Mouse (Mus musculus): ENCODE data around the gene Taf9b. TPM values are rescaled to one million over a fixed set of nuclear protein-coding genes. Genes with fewer than 3 reads are reported as not detected.

Gene Taf9b
- polyA plus RNA-seq, 1 experiment from 2014 or later, result 6.5 TPM

- H3K27ac ChIP-seq, result peak within 1 kb of the TSS; percentile 94
- peaks cover 13% of the 10 kb centered on the region for H3K4me1 ChIP-seq (replicated peaks)
- peak within 1 kb of the TSS; percentile 67 for H3K9ac ChIP-seq (replicated peaks)
- ATAC-seq (ENCODE audit: insufficient number of reproducible peaks, insufficient read depth, low FRiP score, low TSS enrichment, low read depth), result peak; percentile 97
- peak within 1 kb of the TSS; percentile 55 for H3K4me3 ChIP-seq (replicated peaks)
- peaks cover 8% of the 10 kb centered on the region; the same call in 1 of the 2 replicates for H3K27me3 ChIP-seq
- peaks cover 2% of the 10 kb centered on the region; the same call in 1 of the 2 replicates for H3K36me3 ChIP-seq
- H3K9me3 ChIP-seq, result no peaks in the 10 kb centered on the region
- WGBS, result 15% methylated on average over 51 of the region's 55 CpGs
- peak within 1 kb of the TSS; percentile 63 for H3K4me2 ChIP-seq
Observed at GRCm38 (mm10) chrX:106186713-106187649, 34.0 kb downstream of the Taf9b start, which contains the start of gene Pgk1. TSS of gene Pgk1 (plus strand) at chrX:106187100.

GRCm38 (mm10) chrX:106185706-106186105 lies 35.3 kb downstream of the Taf9b start:
- H3K36me3 ChIP-seq, result no peaks in the 10 kb centered on the region
- H3K4me1 ChIP-seq (replicated peaks), result peaks cover 13% of the 10 kb centered on the region
- peak; percentile 61 for ATAC-seq (ENCODE audit: insufficient number of reproducible peaks, insufficient read depth, low FRiP score, low TSS enrichment, low read depth)
- H3K4me2 ChIP-seq, result peak overlapping the region; percentile 37; the same call in 1 of the 2 replicates
- H3K27ac ChIP-seq, result peak overlapping the region; percentile 94
- WGBS, result 24% methylated on average over 5 of the region's 5 CpGs
- H3K9ac ChIP-seq (replicated peaks), result no peak overlapping the region
- no peaks in the 10 kb centered on the region for H3K9me3 ChIP-seq
- H3K27me3 ChIP-seq, result peaks cover 8% of the 10 kb centered on the region; the same call in 1 of the 2 replicates
- no peak overlapping the region for H3K4me3 ChIP-seq (replicated peaks)

GRCm38 (mm10) chrX:106184279-106184678 lies 36.7 kb downstream of the Taf9b start:
- Histone ChIP-seq H3K4me2 (no peak overlapping the region), H3K4me1 (replicated peaks) (peaks cover 13% of the 10 kb centered on the region), H3K27ac (no peak overlapping the region), H3K36me3 (no peaks in the 10 kb centered on the region), H3K4me3 (replicated peaks) (no peak overlapping the region), H3K9me3 (no peaks in the 10 kb centered on the region), H3K9ac (replicated peaks) (no peak overlapping the region), H3K27me3 (peaks cover 8% of the 10 kb centered on the region; the same call in 1 of the 2 replicates)
- 50% methylated on average over 4 of the region's 4 CpGs for WGBS
- ATAC-seq (ENCODE audit: insufficient number of reproducible peaks, insufficient read depth, low FRiP score, low TSS enrichment, low read depth), result no peak

- Histone ChIP-seq H3K4me2 (no peak overlapping the region), H3K9ac (replicated peaks) (no peak overlapping the region), H3K9me3 (no peaks in the 10 kb centered on the region), H3K4me3 (replicated peaks) (no peak overlapping the region), H3K4me1 (replicated peaks) (no peaks in the 10 kb centered on the region), H3K27me3 (no peaks in the 10 kb centered on the region), H3K27ac (no peak overlapping the region), H3K36me3 (no peaks in the 10 kb centered on the region)
- 58% methylated on average over 9 of the region's 9 CpGs for WGBS
- no peak for ATAC-seq (ENCODE audit: insufficient number of reproducible peaks, insufficient read depth, low FRiP score, low TSS enrichment, low read depth)
Observed at GRCm38 (mm10) chrX:106176331-106176730, 44.6 kb downstream of the Taf9b start.

GRCm38 (mm10) chrX:106171853-106172154 lies 49.2 kb downstream of the Taf9b start:
- Histone ChIP-seq H3K4me3 (replicated peaks) (peak overlapping the region; percentile 23; the same call in 1 of the 2 replicates), H3K27me3 (no peaks in the 10 kb centered on the region), H3K36me3 (no peaks in the 10 kb centered on the region), H3K9ac (replicated peaks) (no peak overlapping the region), H3K27ac (no peak overlapping the region), H3K9me3 (no peaks in the 10 kb centered on the region), H3K4me2 (peak overlapping the region; percentile 45), H3K4me1 (replicated peaks) (no peaks in the 10 kb centered on the region)
- no peak for ATAC-seq (ENCODE audit: insufficient number of reproducible peaks, insufficient read depth, low FRiP score, low TSS enrichment, low read depth)
- 60% methylated on average over 5 of the region's 6 CpGs for WGBS

GRCm38 (mm10) chrX:106171106-106171852 lies 49.7 kb downstream of the Taf9b start:
- Histone ChIP-seq H3K27ac (no peak overlapping the region), H3K4me3 (replicated peaks) (peak overlapping the region; percentile 23), H3K36me3 (no peaks in the 10 kb centered on the region), H3K4me1 (replicated peaks) (no peaks in the 10 kb centered on the region), H3K9ac (replicated peaks) (no peak overlapping the region), H3K27me3 (no peaks in the 10 kb centered on the region), H3K4me2 (peak overlapping the region; percentile 45), H3K9me3 (no peaks in the 10 kb centered on the region)
- ATAC-seq (ENCODE audit: insufficient number of reproducible peaks, insufficient read depth, low FRiP score, low TSS enrichment, low read depth), result peak; percentile 59
- WGBS, result 27% methylated on average over 18 of the region's 18 CpGs

GRCm38 (mm10) chrX:106165089-106165488 lies 55.9 kb downstream of the Taf9b start:
- H3K27me3 ChIP-seq, result no peaks in the 10 kb centered on the region
- 86% methylated on average over 1 of the region's 1 CpGs for WGBS
- H3K9ac ChIP-seq (replicated peaks), result no peak overlapping the region
- no peaks in the 10 kb centered on the region for H3K36me3 ChIP-seq
- ATAC-seq (ENCODE audit: insufficient number of reproducible peaks, insufficient read depth, low FRiP score, low TSS enrichment, low read depth), result no peak
- H3K4me3 ChIP-seq (replicated peaks), result no peak overlapping the region
- H3K4me1 ChIP-seq (replicated peaks), result no peaks in the 10 kb centered on the region
- H3K9me3 ChIP-seq, result no peaks in the 10 kb centered on the region
- H3K27ac ChIP-seq, result no peak overlapping the region
- H3K4me2 ChIP-seq, result no peak overlapping the region

- H3K27ac ChIP-seq, result no peak overlapping the region
- 79% methylated on average over 5 of the region's 5 CpGs for WGBS
- H3K4me1 ChIP-seq (replicated peaks), result no peaks in the 10 kb centered on the region
- no peak overlapping the region for H3K4me2 ChIP-seq
- H3K9me3 ChIP-seq, result no peaks in the 10 kb centered on the region
- ATAC-seq (ENCODE audit: insufficient number of reproducible peaks, insufficient read depth, low FRiP score, low TSS enrichment, low read depth), result no peak
- H3K36me3 ChIP-seq, result no peaks in the 10 kb centered on the region
- no peak overlapping the region for H3K9ac ChIP-seq (replicated peaks)
- H3K4me3 ChIP-seq (replicated peaks), result no peak overlapping the region
- no peaks in the 10 kb centered on the region for H3K27me3 ChIP-seq
Observed at GRCm38 (mm10) chrX:106164555-106164954, 56.4 kb downstream of the Taf9b start.

GRCm38 (mm10) chrX:106163995-106164394 lies 57.0 kb downstream of the Taf9b start:
- ATAC-seq (ENCODE audit: insufficient number of reproducible peaks, insufficient read depth, low FRiP score, low TSS enrichment, low read depth), result no peak
- Histone ChIP-seq H3K4me1 (replicated peaks) (no peaks in the 10 kb centered on the region), H3K9me3 (no peaks in the 10 kb centered on the region), H3K36me3 (no peaks in the 10 kb centered on the region), H3K27ac (no peak overlapping the region), H3K4me3 (replicated peaks) (no peak overlapping the region), H3K4me2 (no peak overlapping the region), H3K27me3 (no peaks in the 10 kb centered on the region), H3K9ac (replicated peaks) (no peak overlapping the region)
- 57% methylated on average over 5 of the region's 5 CpGs for WGBS
